Mouse (Mus musculus): Measurements from ENCODE around the gene Capn10.
"Not testable (repeated sequence)": the region's sequence is repeated elsewhere in the genome, so short reads cannot be mapped to it uniquely, and the experiment has no call there.

Gene Capn10

DNA sequence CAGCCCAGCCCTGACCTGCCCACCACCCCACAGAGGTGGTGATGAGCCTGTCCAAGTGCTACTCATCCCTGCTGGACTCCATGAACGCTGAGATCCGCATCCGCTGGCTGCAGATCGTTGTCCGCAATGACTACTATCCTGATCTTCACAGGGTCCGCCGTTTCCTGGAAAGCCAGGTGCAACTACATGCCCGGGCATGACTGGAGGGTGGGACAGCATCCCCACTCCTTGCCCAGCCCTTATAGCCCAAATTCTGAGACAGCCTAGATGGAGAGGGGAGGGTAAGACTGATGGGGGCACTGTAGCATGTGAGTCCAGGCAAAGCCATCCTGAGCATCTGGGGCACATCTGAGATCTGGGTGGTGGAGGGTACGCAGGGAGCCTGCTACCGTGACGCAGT, 15.0 kb upstream of the Capn10 start:
- DNase-seq (ENCODE audit: extremely low read depth, low read depth, low spot score): no peak

- no peak for DNase-seq (ENCODE audit: extremely low read depth, low read depth, low spot score)
Observed at GRCm38 (mm10) chr1:92919775-92920174, 14.4 kb upstream of the Capn10 start.

DNA sequence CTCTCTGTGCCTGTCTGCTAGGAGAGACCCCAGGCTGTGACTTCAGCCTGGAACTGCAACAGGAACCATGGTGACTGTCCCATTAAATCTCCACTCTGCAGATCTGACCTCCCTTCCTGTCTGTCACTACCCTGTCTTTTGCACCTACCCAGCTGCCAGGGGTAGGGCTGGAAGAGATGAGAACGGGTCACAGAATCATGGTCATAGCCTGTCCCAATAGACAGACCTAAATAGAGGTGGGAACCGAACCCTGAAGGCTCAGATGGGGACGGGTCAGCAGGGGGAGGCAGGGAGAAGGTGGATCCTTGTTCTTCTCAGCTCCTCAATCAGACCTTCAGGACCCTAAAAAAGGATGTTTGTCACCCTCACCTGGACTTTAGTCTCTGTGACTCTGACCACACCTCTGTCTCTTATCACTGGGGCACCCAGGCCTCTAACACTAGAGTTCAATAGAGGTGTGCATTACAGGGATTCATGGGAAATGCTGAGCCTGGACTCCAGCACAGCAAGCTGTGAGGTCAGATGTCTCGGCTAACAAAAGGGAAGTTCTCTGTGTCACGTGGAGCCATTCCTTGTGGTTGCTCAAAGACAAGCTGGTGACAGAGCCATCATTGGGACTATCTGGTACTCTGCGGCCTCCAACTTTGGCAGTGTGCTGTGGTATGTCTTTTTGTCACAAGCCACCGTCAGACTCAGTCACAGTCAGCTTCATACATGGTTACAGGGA, 13.5 kb upstream of the Capn10 start:
- no peak for DNase-seq (ENCODE audit: extremely low read depth, low read depth, low spot score)

GRCm38 (mm10) chr1:92921496-92921895, 12.7 kb upstream of the Capn10 start:
- no peak for DNase-seq (ENCODE audit: extremely low read depth, low read depth, low spot score)

DNA sequence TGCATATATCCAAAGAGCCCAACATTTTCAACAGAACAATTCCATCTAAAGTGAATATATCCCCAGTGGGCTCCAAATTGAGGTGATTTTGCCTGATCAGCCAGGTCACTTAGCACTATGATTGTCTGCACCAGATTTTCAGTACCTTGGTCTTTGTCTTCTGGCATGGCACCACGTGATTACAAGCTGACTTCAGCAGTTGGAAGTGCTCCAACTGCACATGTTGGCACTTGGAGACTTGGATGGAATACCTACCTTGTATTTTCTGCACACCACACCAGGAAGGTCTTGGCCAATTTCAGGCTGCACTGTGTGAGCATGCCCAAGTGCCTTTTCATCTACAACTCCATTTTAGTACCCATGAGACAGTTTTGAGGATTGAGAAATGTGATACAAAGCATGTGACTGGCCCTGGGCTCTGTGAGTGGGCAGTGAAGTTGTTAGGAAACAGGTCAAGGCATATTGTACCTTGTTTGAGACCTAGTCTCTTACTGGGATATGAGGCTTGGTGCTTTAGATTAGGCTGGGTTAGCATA, 3.9 kb upstream of the Capn10 start:
- peak; percentile 96 for DNase-seq (ENCODE audit: extremely low read depth, low read depth, low spot score)

DNA sequence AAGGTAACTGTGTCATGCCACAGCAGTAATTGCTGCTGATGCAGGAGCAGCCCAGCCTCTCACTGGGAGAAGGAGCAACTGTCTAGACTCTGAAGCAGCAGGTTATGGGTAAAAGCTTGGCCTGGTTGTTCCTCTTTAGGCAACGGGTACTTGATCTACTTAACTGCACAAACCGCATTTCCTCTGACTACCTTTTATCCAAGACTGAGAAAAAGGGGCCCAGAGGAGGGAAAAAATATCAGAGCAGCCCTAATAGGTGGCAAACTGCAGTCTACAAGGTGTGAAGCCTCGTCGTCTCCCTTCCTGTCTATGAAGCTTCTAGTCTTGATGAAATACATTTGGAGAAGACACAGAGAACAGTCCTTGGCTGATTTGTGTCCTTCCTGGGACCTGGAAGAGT, 565 bp upstream of the Capn10 start:
- DNase-seq (ENCODE audit: extremely low read depth, low read depth, low spot score): no peak

DNA sequence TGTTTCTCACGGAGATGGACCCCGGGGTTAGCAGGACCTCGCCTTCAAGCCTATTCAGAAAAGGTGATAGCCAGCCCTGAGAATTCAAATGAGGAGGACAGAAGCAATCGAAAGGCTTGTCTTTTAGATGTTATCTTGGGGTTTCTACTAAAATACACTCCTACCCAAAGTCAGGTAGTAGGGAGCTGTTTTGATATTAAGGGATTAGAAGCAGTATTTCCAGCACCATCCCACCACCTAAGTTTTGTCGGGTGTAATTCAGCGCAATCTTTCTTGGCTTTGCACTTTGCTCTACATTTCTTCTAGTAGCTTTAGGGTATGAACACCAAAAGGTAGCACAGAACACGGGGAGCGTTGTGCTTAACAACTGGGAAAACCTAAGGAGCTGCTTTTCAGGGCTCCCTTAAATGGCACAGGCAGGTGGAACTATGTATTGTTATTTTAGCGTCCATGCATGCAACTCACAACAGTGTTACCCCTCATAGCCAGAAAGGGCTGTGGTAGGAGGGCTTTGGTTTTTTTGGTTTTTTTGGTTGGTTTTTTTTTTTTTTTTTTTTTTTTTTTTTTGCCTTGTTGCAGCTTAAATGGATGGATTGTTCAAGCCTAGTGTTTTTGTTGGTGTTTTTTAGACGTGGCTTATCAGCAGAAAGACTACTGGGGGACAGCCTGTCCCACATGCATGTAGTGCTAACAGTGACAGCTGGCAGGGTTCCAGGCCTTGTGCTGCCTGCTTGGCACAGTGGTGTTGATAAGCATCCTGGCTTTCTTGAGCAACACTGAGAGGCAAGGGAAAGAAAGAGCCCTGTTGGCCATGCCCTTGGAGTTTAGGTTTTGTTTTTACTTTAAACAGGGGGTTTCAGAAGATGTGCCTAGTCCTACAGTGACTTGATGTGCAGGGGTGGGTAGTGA, 1.1 kb downstream of the Capn10 start:
- DNase-seq (ENCODE audit: extremely low read depth, low read depth, low spot score): no peak

DNA sequence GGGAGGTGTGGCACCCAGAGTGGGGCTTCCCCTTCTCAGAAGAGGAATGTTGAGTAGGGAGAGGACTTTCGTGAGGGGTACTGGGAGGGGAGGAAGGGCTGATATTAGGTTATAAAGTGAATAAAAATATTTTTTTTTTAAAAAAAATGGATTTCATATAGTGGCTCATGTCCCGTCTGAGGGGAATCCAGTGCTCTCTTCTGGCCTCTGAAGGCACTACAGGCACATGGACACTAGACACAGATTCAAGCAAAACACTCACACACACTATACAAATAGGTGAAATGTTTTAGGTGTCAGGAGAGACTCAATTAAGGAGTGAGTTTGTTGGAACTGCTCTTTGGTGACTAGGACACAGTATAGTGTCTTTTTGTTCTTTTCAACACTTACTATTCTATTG, 1.8 kb downstream of the Capn10 start:
- DNase-seq (ENCODE audit: extremely low read depth, low read depth, low spot score): no peak

GRCm38 (mm10) chr1:92936467-92936866, 2.3 kb downstream of the Capn10 start:
- DNase-seq (ENCODE audit: extremely low read depth, low read depth, low spot score): no peak

DNA sequence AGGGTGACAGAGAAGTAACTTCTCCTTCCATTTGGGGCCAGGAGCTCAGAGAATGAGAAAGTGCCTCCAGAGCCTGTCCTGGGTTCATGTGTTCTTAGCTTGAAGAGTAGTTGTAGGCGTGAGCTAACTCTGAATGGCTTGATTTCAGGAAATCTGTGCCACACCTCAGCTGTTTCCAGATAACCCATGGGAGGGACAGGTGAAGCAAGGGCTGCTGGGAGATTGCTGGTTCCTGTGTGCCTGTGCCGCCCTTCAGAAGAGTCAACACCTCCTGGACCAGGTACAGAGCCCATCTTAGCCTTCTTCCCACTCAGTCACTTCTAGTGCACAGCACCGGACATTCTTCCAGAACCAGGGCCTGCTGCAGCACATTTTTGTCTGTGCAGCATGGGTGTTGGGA, 3.6 kb downstream of the Capn10 start:
- DNase-seq (ENCODE audit: extremely low read depth, low read depth, low spot score): no peak

GRCm38 (mm10) chr1:92939746-92940145, 5.6 kb downstream of the Capn10 start:
- DNase-seq (ENCODE audit: extremely low read depth, low read depth, low spot score): no peak

- no peak for DNase-seq (ENCODE audit: extremely low read depth, low read depth, low spot score)
Observed at GRCm38 (mm10) chr1:92943219-92943989, 9.2 kb downstream of the Capn10 start.

GRCm38 (mm10) chr1:92947966-92948365, 13.8 kb downstream of the Capn10 start:
- DNase-seq (ENCODE audit: extremely low read depth, low read depth, low spot score): no peak

- no peak for DNase-seq (ENCODE audit: extremely low read depth, low read depth, low spot score)
Observed at GRCm38 (mm10) chr1:92949426-92949825, 15.2 kb downstream of the Capn10 start.

- no peak for DNase-seq (ENCODE audit: extremely low read depth, low read depth, low spot score)
Observed at GRCm38 (mm10) chr1:92950607-92951006, 16.4 kb downstream of the Capn10 start, which contains the start of gene Gpr35. Gene Gpr35, plus strand, starts transcription at chr1:92950865.

- DNase-seq (ENCODE audit: extremely low read depth, low read depth, low spot score): no peak
Observed at GRCm38 (mm10) chr1:92953641-92954040, 19.5 kb downstream of the Capn10 start.

DNA sequence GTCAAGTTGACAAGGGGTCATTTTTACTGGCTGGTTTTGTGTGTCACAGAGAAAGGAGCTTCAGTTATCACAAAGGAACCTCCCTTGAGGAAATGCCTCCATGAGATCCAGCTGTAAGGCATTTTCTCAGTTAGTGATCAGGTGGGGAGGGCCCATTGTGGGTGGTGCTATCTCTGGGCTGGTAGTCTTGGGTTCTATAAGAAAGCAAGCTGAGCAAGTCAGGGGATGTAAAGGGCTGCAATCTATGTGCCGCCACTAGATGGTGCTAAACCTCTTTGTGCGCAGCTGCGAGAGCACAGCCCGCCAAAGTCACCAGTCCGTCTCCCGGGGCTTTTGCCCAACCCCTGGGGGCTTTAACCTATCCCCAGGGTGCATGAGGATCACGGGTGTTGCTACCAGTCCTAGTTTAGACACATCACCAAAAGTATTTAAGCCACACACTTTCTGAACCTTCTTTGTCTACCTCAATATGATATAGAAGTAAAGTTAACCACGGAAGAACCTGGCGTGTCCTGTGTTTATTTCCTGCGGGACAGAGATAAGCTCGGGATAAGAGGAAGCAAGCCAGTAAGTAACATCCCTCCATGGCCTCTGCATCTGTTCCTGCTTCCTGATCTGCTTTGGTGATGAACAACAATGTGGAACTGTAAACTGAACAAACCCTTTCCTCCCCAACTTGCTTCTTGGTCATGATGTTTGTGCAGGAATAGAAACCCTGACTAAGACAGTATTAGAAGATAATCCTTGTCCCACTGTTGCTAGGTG, 22.6 kb downstream of the Capn10 start:
- DNase-seq (ENCODE audit: extremely low read depth, low read depth, low spot score): not testable (repeated sequence)

- no peak for DNase-seq (ENCODE audit: extremely low read depth, low read depth, low spot score)
Observed at GRCm38 (mm10) chr1:92958999-92959398, 24.8 kb downstream of the Capn10 start.

GRCm38 (mm10) chr1:92970791-92971190, 36.6 kb downstream of the Capn10 start:
- DNase-seq (ENCODE audit: extremely low read depth, low read depth, low spot score): not testable (repeated sequence)

Data from fat pad, adult 2 months (tissue).